Mouse (Mus musculus): ENCODE measurements around the gene Vwa5a.

The Vwa5a gene

GRCm38 (mm10) chr9:38718102-38718501 is at the start of gene Vwa5a:
Gene Vwa5a, plus strand, starts transcription at chr9:38718268.
- no peak for DNase-seq (ENCODE audit: low spot score)

- DNase-seq (ENCODE audit: low spot score) = no peak
Measured at GRCm38 (mm10) chr9:38672887-38673286, 45.2 kb upstream of the Vwa5a start.

DNA sequence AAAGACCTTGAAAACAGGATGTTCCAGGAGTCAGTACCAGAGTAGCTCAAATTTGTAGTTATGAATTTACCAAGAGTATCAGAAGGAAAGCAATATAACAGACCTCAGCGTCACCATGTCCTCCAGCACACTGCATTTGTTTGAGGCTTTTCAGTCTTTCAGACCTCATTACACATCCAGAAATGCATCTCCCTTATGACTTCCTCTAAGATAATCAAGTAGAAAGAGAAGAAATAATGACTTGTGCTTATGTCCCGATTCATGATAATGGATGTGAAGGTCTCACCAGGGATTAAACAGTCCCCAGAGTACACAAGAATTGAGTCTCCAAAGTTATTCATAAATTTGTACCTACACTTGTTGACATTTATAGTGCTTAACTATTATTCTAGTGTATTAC is 43.6 kb upstream of the Vwa5a start, which contains the start of gene Olfr918:
TSS of gene Olfr918 (minus strand) at position 101 of the 400 bp plus-strand sequence.
- no peak for DNase-seq (ENCODE audit: low spot score)

DNA sequence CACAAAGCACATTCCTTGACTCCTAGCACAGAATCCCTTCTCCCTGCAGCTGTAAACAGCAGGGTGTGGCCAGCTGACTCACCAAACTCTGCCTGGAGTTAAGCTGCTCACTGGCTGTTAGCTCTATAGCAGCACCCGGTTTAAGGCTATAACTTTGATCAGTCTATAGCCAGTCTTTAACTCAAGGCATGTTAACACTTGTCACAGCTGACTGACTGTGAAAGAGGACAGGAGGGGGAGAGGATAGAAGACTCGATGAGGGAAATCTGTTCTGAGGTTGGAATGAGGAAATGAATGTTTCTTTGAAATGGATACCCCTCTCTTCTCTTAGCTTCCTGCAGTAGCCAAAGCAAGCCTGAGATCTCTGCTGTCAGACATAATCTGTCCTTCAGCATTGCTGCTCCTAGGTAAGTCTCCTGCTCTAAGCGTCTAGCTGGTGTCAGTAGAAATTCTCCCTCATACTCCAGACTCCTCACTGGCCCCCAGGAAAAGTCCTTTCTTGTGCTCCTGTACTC is 916 bp downstream of the Vwa5a start:
- DNase-seq (ENCODE audit: low spot score) = no peak

GRCm38 (mm10) chr9:38724044-38724443 is 6.0 kb downstream of the Vwa5a start:
- DNase-seq (ENCODE audit: low spot score) = no peak

- DNase-seq (ENCODE audit: low spot score) = no peak
Measured at GRCm38 (mm10) chr9:38728218-38728617, 10.2 kb downstream of the Vwa5a start.

DNA sequence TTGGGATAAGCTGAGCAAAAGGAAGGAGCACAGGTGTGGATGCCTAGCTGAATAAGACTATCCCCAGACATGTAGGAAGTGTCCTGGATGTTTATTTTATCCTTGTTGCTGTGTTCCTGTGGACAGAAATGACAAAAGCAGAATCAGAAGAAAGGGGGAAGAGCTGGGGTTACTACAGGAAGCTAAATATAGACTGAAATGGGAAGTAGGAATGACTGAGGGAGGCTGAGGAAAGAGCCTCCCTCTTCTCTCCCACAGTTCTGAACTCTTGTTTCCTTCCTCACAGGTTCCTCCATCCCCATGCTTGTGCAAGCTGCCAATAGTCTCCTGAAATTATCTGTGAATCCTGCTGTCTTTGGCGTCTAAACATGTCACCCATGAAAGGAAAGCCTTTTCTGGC is 23.3 kb downstream of the Vwa5a start:
- no peak for DNase-seq (ENCODE audit: low spot score)

DNA sequence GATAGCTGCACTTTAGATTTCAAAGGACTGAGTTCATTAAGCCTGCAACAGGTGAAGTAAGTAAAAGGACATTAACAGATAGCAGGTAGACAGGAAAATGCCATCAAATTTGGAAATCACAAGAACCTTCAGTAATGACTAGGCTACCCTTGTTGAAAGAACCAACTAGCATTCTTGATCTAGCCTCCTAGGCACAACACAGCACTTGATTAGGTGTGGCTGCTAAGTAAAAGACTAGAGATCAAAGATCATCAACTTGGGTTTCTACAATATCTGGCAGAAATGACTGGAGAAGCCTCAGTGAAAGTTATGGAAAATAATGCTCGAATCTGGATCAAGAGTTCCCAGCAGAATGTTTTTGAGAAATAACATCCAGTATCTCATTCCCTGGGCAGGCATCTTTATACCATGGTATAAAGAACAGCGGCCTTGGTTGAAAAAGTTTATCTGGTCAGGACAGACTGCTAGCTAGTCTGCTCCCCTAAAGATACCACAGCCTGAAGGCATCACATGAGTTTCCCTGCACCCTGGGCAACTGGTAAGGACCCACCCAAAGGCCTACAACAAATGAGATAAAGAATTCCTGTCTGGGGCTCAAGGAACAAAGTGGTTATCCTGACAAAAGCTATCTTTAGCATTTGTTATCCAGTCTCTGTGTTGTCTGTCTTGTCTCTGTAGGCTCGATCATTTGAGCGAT is 26.7 kb downstream of the Vwa5a start:
- no peak for DNase-seq (ENCODE audit: low spot score)

GRCm38 (mm10) chr9:38751999-38752398 is 33.9 kb downstream of the Vwa5a start, which contains the start of gene Olfr920:
Gene Olfr920, plus strand, starts transcription at chr9:38752299.
- DNase-seq (ENCODE audit: low spot score) = no peak

DNA sequence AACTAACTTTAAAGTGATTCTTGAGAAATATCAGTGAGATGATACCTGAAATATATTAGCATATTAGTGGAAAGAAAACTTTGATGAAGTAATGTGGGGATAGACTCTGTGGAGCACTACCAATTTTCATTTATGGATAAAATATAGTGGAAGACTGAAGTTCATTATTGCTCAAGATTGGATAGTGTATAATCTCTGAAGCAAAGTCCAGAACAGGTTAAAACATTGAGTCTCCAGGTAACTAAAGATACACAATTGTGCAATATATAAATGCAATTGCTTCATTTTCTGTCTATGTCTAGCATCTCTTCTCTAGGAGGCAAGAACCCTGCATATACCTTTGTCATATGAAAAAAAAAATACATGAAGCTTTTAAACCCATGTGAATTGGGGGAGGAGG is 54.7 kb downstream of the Vwa5a start, which contains the start of gene Olfr921:
TSS of gene Olfr921 (plus strand) at position 301 of the 400 bp plus-strand sequence.
- no peak for DNase-seq (ENCODE audit: low spot score)

- no peak for DNase-seq (ENCODE audit: low spot score)
Measured at GRCm38 (mm10) chr9:38792689-38793088, 74.6 kb downstream of the Vwa5a start.

Data from ovary, adult 18-20 months (tissue).